In genomic region chr7:89852158-89853095, GRCm38 (mm10) we compare ENCODE assay signal across 30 mouse cellular contexts. TPM values are rescaled to one million over a fixed set of nuclear protein-coding genes. Genes with fewer than 3 reads are reported as not detected.
A peak's percentile ranks its signal among the peaks of the same experiment; 100 is the strongest.
DNase-seq lines count a peak whose midpoint lies in the region; ATAC-seq lines count a peak whose summit lies in the region.
"Had no signal": no experiment of that assay in that cellular context is flagged by ENCODE, and none has a peak within 500 bp of the region (broad histone marks: within the 10 kb centered on the region; RNA-seq: fewer than 3 reads in every experiment).

No protein-coding gene starts in this region.

- H3K36me3 ChIP-seq in kidney, embryonic 15.5 days = no peaks in the 10 kb centered on the region
- H3K36me3 ChIP-seq: heart, embryonic 15.5 days; hindbrain, embryonic 13.5 days; limb, embryonic 10.5 days; limb, embryonic 15.5 days; liver, embryonic 13.5 days; midbrain, embryonic 10.5 days; neural tube, embryonic 12.5 days had no signal

- no peaks in the 10 kb centered on the region for H3K27me3 ChIP-seq in kidney, embryonic 15.5 days
- H3K27me3 ChIP-seq: heart, embryonic 15.5 days; hindbrain, embryonic 13.5 days; limb, embryonic 15.5 days; liver, embryonic 13.5 days; neural tube, embryonic 12.5 days had no signal

- H3K4me3 ChIP-seq in kidney, embryonic 15.5 days (replicated peaks) = no peak overlapping the region
- H3K4me3 ChIP-seq: erythroblast, embryonic 14.5 days; heart, embryonic 15.5 days; hindbrain, embryonic 13.5 days; limb, embryonic 10.5 days; limb, embryonic 15.5 days; liver, embryonic 13.5 days; midbrain, embryonic 10.5 days; myocyte; neural tube, embryonic 12.5 days had no signal

- WGBS in kidney, embryonic 15.5 days = 42% methylated on average over 10 of the region's 10 CpGs

- peak; percentile 40; the same call in 1 of the 2 replicates for ATAC-seq in kidney, embryonic 15.5 days (replicated peaks; ENCODE audit: low FRiP score)
- ATAC-seq: activated CD4-positive, CD25-positive, alpha-beta regulatory T cell, adult 4 months; lung, postnatal 0 days; midbrain, embryonic 16.5 days had no signal

- no peak overlapping the region for H3K9ac ChIP-seq in kidney, embryonic 15.5 days
- H3K9ac ChIP-seq: heart, embryonic 15.5 days; hindbrain, embryonic 13.5 days; limb, embryonic 15.5 days; liver, embryonic 13.5 days; neural tube, embryonic 12.5 days had no signal

- H3K9me3 ChIP-seq in kidney, embryonic 15.5 days (replicated peaks) = no peaks in the 10 kb centered on the region
- H3K9me3 ChIP-seq: heart, embryonic 15.5 days; hindbrain, embryonic 13.5 days; limb, embryonic 10.5 days; limb, embryonic 15.5 days; liver, embryonic 13.5 days; midbrain, embryonic 10.5 days; neural tube, embryonic 12.5 days had no signal

- DNase-seq in embryo, embryonic 10.5 days (ENCODE audit: low spot score) = peak; percentile 22
- DNase-seq in embryo, embryonic 10 days (ENCODE audit: low spot score) = no peak
- no peak for DNase-seq in kidney, adult 11 months
- DNase-seq in R1 (ENCODE audit: low read depth, low spot score) = peak; percentile 65
- peak; percentile 55 for DNase-seq in adrenal gland, postnatal 14 days
- DNase-seq in left cerebral cortex, postnatal 10 days (ENCODE audit: extremely low spot score in 1 of 2, low spot score in 2 of 2) = no peak
- no peak for DNase-seq in lung, postnatal 4 days
- DNase-seq: cerebellum, adult 11 months; cerebellum, adult 9-11 months; gastrocnemius, postnatal 10 days; heart, postnatal 4 days; kidney, adult 9 months; layer of hippocampus, postnatal 36 days; liver, embryonic 13.5 days; lung, adult 18-20 months; right cerebral cortex, adult 18-20 months; thymus, postnatal 4 days had no signal

- H3K27ac ChIP-seq in kidney, embryonic 15.5 days = no peak overlapping the region
- H3K27ac ChIP-seq: heart, embryonic 15.5 days; hindbrain, embryonic 13.5 days; limb, embryonic 10.5 days; limb, embryonic 15.5 days; liver, embryonic 13.5 days; midbrain, embryonic 10.5 days; neural tube, embryonic 12.5 days had no signal

- no peak overlapping the region for H3K4me2 ChIP-seq in kidney, embryonic 15.5 days
- H3K4me2 ChIP-seq: heart, embryonic 15.5 days; hindbrain, embryonic 13.5 days; limb, embryonic 15.5 days; liver, embryonic 13.5 days; neural tube, embryonic 12.5 days had no signal

- intact Hi-C loops in left cerebral cortex, postnatal 10 days (cut with DNase I) = no loop called here

- no peaks in the 10 kb centered on the region for H3K4me1 ChIP-seq in kidney, embryonic 15.5 days
- H3K4me1 ChIP-seq: heart, embryonic 15.5 days; liver, embryonic 13.5 days had no signal

RNA-seq across cellular contexts. Expression of gene Ccdc81, which starts 51.0 kb away (rescaled TPM):
- 0.08 and 0.24 TPM in 2 replicates for polyA plus RNA-seq in kidney, embryonic 15.5 days (2015; fragmentation: Nextera tagmentation; extraction: Ambion mirVana)
- 0.11 TPM in 2 replicates for total RNA-seq in adrenal gland, postnatal 14 days (2021)
- total RNA-seq in left cerebral cortex, postnatal 10 days (2021) = under 1 TPM; 0.24 to 0.32 TPM
- total RNA-seq: heart, postnatal 4 days had no signal
- polyA plus RNA-seq: activated CD4-positive, CD25-positive, alpha-beta regulatory T cell, adult 4 months; erythroblast, embryonic 14.5 days; heart, embryonic 15.5 days; large intestine, adult 2 months; limb, embryonic 10.5 days; liver, embryonic 13.5 days; myocyte had no signal

Comparison
In these comparisons a context has a peak if more than half of its experiments do, and no peak if none do; other contexts are left out.
1. DNase-seq: peak in embryo, embryonic 10.5 days (single experiment), R1 (single experiment) and adrenal gland, postnatal 14 days (single experiment); none in embryo, embryonic 10 days (single experiment), kidney, adult 11 months (single experiment), left cerebral cortex, postnatal 10 days (0 of 2) and lung, postnatal 4 days (0 of 2).